Mouse (Mus musculus) gastrocnemius, adult 18-20 months (tissue): ENCODE measurements around the gene Nol4l. TPM values are rescaled to one million over a fixed set of nuclear protein-coding genes. Genes with fewer than 3 reads are reported as not detected.
"Not testable (repeated sequence)": the region's sequence is repeated elsewhere in the genome, so short reads cannot be mapped to it uniquely, and the experiment has no call there.

Source experiments
- DNase-seq: peaks from one replicate; pipeline ENCODE4 v3.0.0; 2021; ENCODE audit warnings: low spot score
- total RNA-seq, 2 experiments: library from RNA; stranded (reverse); gene quantifications; 2 replicates each; pipeline ENCODE4 v1.2.3; 2021

Nol4l gene
- total RNA-seq, 2 experiments from 2014 or later: 0.46 to 0.97 TPM

- no peak for DNase-seq
Observed at GRCm38 (mm10) chr2:153512416-153513323, 17.1 kb downstream of the Nol4l start.

- DNase-seq: no peak
Observed at GRCm38 (mm10) chr2:153511562-153511961, 18.2 kb downstream of the Nol4l start.

GRCm38 (mm10) chr2:153510136-153510535, 19.6 kb downstream of the Nol4l start:
- no peak for DNase-seq

- DNase-seq: no peak
Observed at GRCm38 (mm10) chr2:153509211-153510029, 20.4 kb downstream of the Nol4l start.

GRCm38 (mm10) chr2:153508405-153508804, 21.4 kb downstream of the Nol4l start:
- DNase-seq: no peak

- no peak for DNase-seq
Observed at GRCm38 (mm10) chr2:153507969-153508368, 21.8 kb downstream of the Nol4l start.

GRCm38 (mm10) chr2:153506385-153506784, 23.4 kb downstream of the Nol4l start:
- DNase-seq: no peak

GRCm38 (mm10) chr2:153499154-153499553, 30.6 kb downstream of the Nol4l start:
- no peak for DNase-seq

GRCm38 (mm10) chr2:153496898-153497297, 32.9 kb downstream of the Nol4l start:
- DNase-seq: no peak

GRCm38 (mm10) chr2:153496301-153496700, 33.5 kb downstream of the Nol4l start:
- no peak for DNase-seq

- DNase-seq: no peak
Observed at GRCm38 (mm10) chr2:153495818-153496217, 34.0 kb downstream of the Nol4l start.

- DNase-seq: not testable (repeated sequence)
Observed at GRCm38 (mm10) chr2:153495391-153495790, 34.4 kb downstream of the Nol4l start.

- DNase-seq: no peak
Observed at GRCm38 (mm10) chr2:153494293-153494811, 35.4 kb downstream of the Nol4l start.

GRCm38 (mm10) chr2:153493781-153494292, 35.9 kb downstream of the Nol4l start:
- no peak for DNase-seq

GRCm38 (mm10) chr2:153493393-153493731, 36.4 kb downstream of the Nol4l start:
- no peak for DNase-seq

GRCm38 (mm10) chr2:153492573-153493392, 37.0 kb downstream of the Nol4l start, which contains the start of gene 4930404H24Rik:
Gene 4930404H24Rik, plus strand, starts transcription at chr2:153492790.
- peak; percentile 36 for DNase-seq

GRCm38 (mm10) chr2:153492179-153492517, 37.6 kb downstream of the Nol4l start:
- no peak for DNase-seq

GRCm38 (mm10) chr2:153491512-153492178, 38.1 kb downstream of the Nol4l start:
- DNase-seq: no peak

- no peak for DNase-seq
Observed at GRCm38 (mm10) chr2:153490940-153491339, 38.8 kb downstream of the Nol4l start.

GRCm38 (mm10) chr2:153490116-153490515, 39.7 kb downstream of the Nol4l start:
- DNase-seq: no peak

GRCm38 (mm10) chr2:153484071-153484470, 45.7 kb downstream of the Nol4l start:
- no peak for DNase-seq
